Mouse (Mus musculus): ENCODE results near the gene Ccs. TPM values are rescaled to one million over a fixed set of nuclear protein-coding genes. Genes with fewer than 3 reads are reported as not detected.

Ccs gene
- polyA plus RNA-seq, 1 experiment from 2014 or later = 46.4 TPM

DNA sequence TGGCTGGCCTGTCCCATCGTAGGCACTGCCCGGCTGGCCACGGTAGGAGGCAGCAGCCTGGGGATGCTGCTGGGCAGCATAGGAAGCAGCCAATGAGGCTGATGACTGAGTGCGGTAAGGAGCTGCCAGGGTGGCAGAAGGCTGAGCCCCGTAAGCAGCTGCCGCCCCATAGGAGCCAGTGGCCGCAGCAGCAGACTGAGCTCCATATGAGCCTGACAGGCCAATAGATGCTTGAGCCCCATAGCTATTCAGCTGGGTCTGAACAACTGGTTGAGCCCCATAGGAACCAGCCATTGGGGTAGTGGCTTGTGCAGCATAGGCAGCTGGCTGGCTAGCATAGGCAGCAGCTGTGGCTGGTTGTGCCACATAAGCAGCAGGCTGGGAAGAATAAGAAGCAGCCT, 36.4 kb downstream of the Ccs start:
- Histone ChIP-seq H3K9me3 (replicated peaks) (no peaks in the 10 kb centered on the region), H3K9ac (no peak overlapping the region), H3K4me2 (replicated peaks) (no peak overlapping the region), H3K27me3 (no peaks in the 10 kb centered on the region), H3K36me3 (peaks cover 59% of the 10 kb centered on the region), H3K4me1 (peaks cover 9% of the 10 kb centered on the region; the same call in 1 of the 2 replicates), H3K4me3 (no peak overlapping the region), H3K27ac (no peak overlapping the region)
- WGBS = 90% methylated on average over 7 of the region's 7 CpGs
- no peak; the same call in 1 of the 2 replicates for ATAC-seq (ENCODE audit: low FRiP score)

DNA sequence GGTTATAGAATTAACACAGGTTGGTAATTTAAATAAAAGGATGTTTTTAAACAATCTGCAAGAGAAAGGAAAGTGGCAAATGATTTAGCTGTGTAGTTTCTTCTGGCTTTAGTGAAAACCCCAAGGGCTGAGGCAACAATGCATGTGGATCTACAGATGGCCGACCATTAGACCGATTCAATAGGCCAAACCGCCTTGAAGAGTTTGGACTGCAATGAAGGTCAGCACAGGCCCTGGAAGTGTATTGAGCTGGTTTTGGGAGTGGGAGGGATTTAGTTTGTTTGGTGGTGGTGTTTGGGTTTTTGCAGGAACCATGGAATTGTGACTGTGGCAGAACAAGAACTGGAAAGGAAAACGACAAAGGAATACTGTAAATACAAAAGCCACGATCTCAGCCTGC, 40.0 kb downstream of the Ccs start:
- H3K4me2 ChIP-seq (replicated peaks) = no peak overlapping the region
- no peak overlapping the region for H3K9ac ChIP-seq
- ATAC-seq (ENCODE audit: low FRiP score) = no peak
- no peaks in the 10 kb centered on the region for H3K27me3 ChIP-seq
- H3K4me1 ChIP-seq = peaks cover 13% of the 10 kb centered on the region
- peaks cover 65% of the 10 kb centered on the region for H3K36me3 ChIP-seq
- H3K27ac ChIP-seq = no peak overlapping the region
- WGBS = 96% methylated on average over 5 of the region's 5 CpGs
- H3K9me3 ChIP-seq (replicated peaks) = no peaks in the 10 kb centered on the region
- no peak overlapping the region for H3K4me3 ChIP-seq

DNA sequence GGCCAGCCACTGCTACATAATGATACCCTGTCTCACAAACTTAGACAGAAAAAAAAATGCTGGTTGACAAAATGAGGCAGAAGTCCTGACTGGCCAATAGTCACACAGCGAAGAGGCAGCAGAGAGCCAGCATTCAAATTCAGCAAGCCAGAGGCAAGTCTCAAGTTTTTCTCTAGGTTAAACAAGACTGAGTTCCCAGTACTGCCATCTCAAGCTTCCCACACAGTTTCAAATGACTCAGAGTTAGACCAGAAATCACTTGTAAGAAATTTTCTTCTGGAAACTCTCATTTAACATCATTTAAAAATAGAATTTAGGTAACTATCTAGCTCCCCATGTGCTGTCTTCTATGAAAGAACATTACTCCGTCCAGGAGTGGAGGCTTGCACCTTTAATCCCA, 41.3 kb downstream of the Ccs start:
- peaks cover 5% of the 10 kb centered on the region for H3K4me1 ChIP-seq
- H3K4me3 ChIP-seq = no peak overlapping the region
- no peak overlapping the region for H3K27ac ChIP-seq
- H3K27me3 ChIP-seq = no peaks in the 10 kb centered on the region
- H3K9me3 ChIP-seq (replicated peaks) = no peaks in the 10 kb centered on the region
- whole genome bisulfite sequencing = 98% methylated on average over 2 of the region's 2 CpGs
- no peak overlapping the region for H3K9ac ChIP-seq
- no peak overlapping the region for H3K4me2 ChIP-seq (replicated peaks)
- no peak for ATAC-seq (ENCODE audit: low FRiP score)
- H3K36me3 ChIP-seq = peaks cover 53% of the 10 kb centered on the region

DNA sequence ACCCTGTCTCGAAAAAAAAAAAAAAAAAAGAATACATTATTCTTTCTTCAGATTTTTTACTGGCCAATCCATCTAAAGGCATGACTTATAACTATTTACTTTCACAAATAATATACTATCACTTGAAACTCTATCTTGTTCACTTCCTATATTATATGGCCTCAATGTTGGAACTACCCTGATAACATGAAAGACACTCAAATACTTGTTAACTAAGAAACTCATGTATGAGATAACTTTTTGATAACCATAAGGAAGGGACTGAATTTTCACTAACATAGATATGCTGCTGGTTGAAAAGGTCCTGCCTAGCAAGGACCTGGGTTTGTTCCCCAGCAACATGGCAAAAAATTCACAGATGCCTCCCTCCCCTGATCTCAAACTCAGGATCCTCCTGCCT, 43.2 kb downstream of the Ccs start:
- no peaks in the 10 kb centered on the region for H3K9me3 ChIP-seq (replicated peaks)
- H3K36me3 ChIP-seq = peaks cover 46% of the 10 kb centered on the region
- H3K4me1 ChIP-seq = peaks cover 20% of the 10 kb centered on the region
- H3K27ac ChIP-seq = no peak overlapping the region
- WGBS = 69% methylated on average over 1 of the region's 1 CpGs
- no peak overlapping the region for H3K4me2 ChIP-seq (replicated peaks)
- H3K4me3 ChIP-seq = no peak overlapping the region
- no peak overlapping the region for H3K9ac ChIP-seq
- no peak for ATAC-seq (ENCODE audit: low FRiP score)
- no peaks in the 10 kb centered on the region for H3K27me3 ChIP-seq

DNA sequence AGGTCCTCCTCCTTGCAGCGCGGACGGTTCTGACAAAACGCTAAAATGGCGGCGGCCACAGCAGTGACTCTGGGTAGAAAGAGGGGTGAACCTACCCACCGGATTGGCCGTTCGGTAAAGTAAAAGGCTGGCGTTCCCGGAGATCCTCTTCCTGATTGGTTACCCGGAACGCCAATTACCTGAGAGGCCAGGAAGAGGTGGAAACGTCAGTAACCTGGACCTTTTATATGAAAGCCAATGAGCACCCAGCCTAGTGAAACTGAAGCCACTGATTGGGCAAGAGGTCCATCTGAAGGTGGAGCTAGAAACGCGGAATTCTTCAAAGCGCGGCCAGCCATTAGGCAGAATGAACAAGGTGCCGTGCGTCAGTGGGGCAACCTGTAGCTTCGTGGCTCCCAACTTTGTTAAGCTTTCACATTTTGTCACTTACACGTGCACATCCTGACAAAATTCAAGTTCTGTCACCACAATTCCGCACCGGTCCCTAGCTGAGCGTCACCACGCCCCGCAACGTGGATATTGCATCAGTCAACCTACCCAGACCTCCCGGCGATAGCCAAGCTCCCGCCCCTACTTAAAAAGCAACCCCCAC, 45.2 kb downstream of the Ccs start, which contains the start of gene Rbm4:
Gene Rbm4, minus strand, starts transcription at position 71 of the 592 bp plus-strand sequence.
- Histone ChIP-seq H3K4me2 (replicated peaks) (peak within 1 kb of the TSS; percentile 68), H3K27ac (peak within 1 kb of the TSS; percentile 80), H3K9ac (peak within 1 kb of the TSS; percentile 79), H3K36me3 (peaks cover 35% of the 10 kb centered on the region), H3K9me3 (replicated peaks) (no peaks in the 10 kb centered on the region), H3K27me3 (no peaks in the 10 kb centered on the region), H3K4me3 (peak within 1 kb of the TSS; percentile 73), H3K4me1 (peaks cover 39% of the 10 kb centered on the region)
- under 1% methylated on average over 31 of the region's 31 CpGs for WGBS
- ATAC-seq (ENCODE audit: low FRiP score) = peak; percentile 99

DNA sequence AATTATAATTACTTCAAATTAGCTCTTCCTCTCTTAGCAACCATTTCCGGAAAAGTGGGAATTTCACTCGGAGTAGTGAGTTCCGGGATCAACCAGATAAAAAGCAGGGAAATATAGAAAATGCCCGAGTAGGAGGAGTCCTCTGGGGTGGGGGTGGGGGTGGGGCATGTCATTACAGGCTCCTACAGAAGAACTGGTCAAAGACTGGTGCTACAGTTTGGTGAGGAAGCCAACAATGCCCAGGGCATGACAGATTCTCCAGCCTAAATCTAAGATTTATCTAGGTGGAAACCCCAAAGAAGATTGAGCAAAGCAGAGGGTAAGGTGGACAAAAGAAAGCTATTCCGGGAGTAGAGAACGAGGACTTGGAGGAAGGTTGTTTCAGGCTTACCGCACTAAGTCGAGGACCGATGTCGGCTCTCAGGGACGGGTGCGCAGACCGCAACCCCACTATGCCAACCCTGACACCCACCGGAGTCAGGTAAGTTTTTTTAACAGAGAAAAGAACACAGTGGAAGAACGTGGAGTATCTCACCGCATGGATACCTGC, 45.8 kb downstream of the Ccs start:
- H3K4me3 ChIP-seq = peak overlapping the region; percentile 73
- no peaks in the 10 kb centered on the region for H3K9me3 ChIP-seq (replicated peaks)
- peak overlapping the region; percentile 79 for H3K9ac ChIP-seq
- WGBS = 3% methylated on average over 16 of the region's 16 CpGs
- peak overlapping the region; percentile 68 for H3K4me2 ChIP-seq (replicated peaks)
- no peaks in the 10 kb centered on the region for H3K27me3 ChIP-seq
- H3K36me3 ChIP-seq = peaks cover 31% of the 10 kb centered on the region
- H3K27ac ChIP-seq = peak overlapping the region; percentile 80
- ATAC-seq (ENCODE audit: low FRiP score) = peak; percentile 57; the same call in 1 of the 2 replicates
- peaks cover 40% of the 10 kb centered on the region for H3K4me1 ChIP-seq

DNA sequence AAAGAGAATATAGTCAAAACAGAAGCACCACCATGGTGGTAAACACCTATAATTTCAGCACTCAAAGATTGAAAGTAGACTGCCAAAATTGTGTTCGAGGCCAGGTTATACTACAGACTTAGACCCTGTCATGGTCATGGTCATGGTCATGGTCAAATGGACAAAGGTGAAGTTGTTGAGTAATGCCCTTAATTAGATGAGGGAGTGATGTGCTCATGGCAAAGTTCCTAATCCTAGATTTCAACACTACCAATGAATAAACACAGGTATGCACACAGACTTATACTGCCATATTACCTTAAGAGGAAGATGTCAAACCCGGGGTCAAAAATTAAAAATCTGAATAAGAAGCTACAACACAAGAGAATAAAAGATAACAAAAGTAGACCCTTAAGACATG, 52.8 kb downstream of the Ccs start:
- Histone ChIP-seq H3K9me3 (replicated peaks) (no peaks in the 10 kb centered on the region), H3K27ac (no peak overlapping the region), H3K4me3 (no peak overlapping the region), H3K9ac (no peak overlapping the region), H3K27me3 (no peaks in the 10 kb centered on the region), H3K4me2 (replicated peaks) (no peak overlapping the region), H3K36me3 (peaks cover 72% of the 10 kb centered on the region), H3K4me1 (peaks cover 33% of the 10 kb centered on the region)
- no peak for ATAC-seq (ENCODE audit: low FRiP score)
- 97% methylated on average over 2 of the region's 2 CpGs for WGBS

DNA sequence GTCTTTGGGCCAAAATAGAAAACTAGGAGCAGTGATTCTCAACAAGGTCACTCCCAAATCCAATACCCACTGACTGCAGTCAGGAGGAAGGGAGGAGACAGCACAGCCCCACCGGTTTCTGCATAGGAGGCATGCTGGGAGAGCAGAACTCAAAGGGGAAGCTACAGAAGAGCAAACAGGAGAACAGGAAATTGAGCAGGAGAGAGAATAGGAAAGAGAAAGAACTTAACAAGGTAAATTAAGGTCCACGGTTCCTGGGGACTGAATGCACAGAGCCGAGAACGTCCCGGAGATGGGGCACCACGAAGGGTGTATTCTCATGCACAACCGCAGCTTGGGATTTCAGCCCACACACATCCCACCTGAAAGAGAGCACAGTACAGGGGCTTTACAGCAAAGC, 53.9 kb downstream of the Ccs start:
- H3K27ac ChIP-seq = no peak overlapping the region
- H3K4me1 ChIP-seq = peaks cover 22% of the 10 kb centered on the region
- 94% methylated on average over 7 of the region's 7 CpGs for whole genome bisulfite sequencing
- no peaks in the 10 kb centered on the region for H3K27me3 ChIP-seq
- H3K4me3 ChIP-seq = no peak overlapping the region
- H3K9ac ChIP-seq = no peak overlapping the region
- ATAC-seq (ENCODE audit: low FRiP score) = no peak
- peaks cover 67% of the 10 kb centered on the region for H3K36me3 ChIP-seq
- no peak overlapping the region for H3K4me2 ChIP-seq (replicated peaks)
- H3K9me3 ChIP-seq (replicated peaks) = no peaks in the 10 kb centered on the region

DNA sequence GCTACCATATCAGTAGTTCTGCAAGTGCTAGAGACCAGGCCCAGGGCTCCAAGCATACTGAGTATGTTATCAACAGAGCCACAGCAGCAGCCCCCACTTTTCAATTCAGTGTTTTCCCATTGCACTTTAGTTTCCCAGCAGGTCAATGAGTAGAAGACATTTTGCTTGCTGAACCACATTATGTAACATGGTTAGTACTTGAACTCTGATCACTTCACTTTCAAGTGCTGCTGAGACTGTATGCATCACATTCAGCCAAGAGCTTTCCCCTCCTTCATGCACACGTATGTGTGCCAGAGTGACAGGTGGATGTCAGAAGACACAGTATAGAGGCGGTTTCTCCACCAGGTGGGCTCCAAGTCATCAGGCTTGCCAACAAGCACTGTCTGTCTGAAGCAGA, 56.2 kb downstream of the Ccs start:
- ATAC-seq (ENCODE audit: low FRiP score) = no peak
- Histone ChIP-seq H3K4me1 (peaks cover 10% of the 10 kb centered on the region; the same call in 1 of the 2 replicates), H3K9me3 (replicated peaks) (no peaks in the 10 kb centered on the region), H3K27ac (no peak overlapping the region), H3K27me3 (no peaks in the 10 kb centered on the region), H3K9ac (no peak overlapping the region), H3K4me3 (no peak overlapping the region), H3K4me2 (replicated peaks) (no peak overlapping the region), H3K36me3 (peaks cover 66% of the 10 kb centered on the region)
- WGBS = 91% methylated on average over 2 of the region's 2 CpGs

Other genes with a start within 250 kb of the Ccs start
- 16.3 and 17.6 TPM in 2 replicates for gene Lrfn4, start 223.7 kb downstream of the Ccs start, polyA plus RNA-seq (2016; fragmentation: Nextera tagmentation; extraction: Ambion mirVana)
- 54.3 and 62.9 TPM in 2 replicates for gene Rce1, start 213.7 kb downstream of the Ccs start, polyA plus RNA-seq (2016; fragmentation: Nextera tagmentation; extraction: Ambion mirVana)
- 3.6 and 6.3 TPM in 2 replicates for gene Gm960, start 140.7 kb downstream of the Ccs start, polyA plus RNA-seq (2016; fragmentation: Nextera tagmentation; extraction: Ambion mirVana)
- 42.8 and 43.7 TPM in 2 replicates for gene Sptbn2, start 128.2 kb downstream of the Ccs start, polyA plus RNA-seq (2016; fragmentation: Nextera tagmentation; extraction: Ambion mirVana)
- 155 TPM in 2 replicates for gene Rbm4b, start 82.8 kb downstream of the Ccs start, polyA plus RNA-seq (2016; fragmentation: Nextera tagmentation; extraction: Ambion mirVana)
- 88.8 and 94.8 TPM in 2 replicates for gene Rbm4, start 45.4 kb downstream of the Ccs start, polyA plus RNA-seq (2016; fragmentation: Nextera tagmentation; extraction: Ambion mirVana)
- 41.5 and 42.9 TPM in 2 replicates for gene Gm21992, start 27.7 kb downstream of the Ccs start, polyA plus RNA-seq (2016; fragmentation: Nextera tagmentation; extraction: Ambion mirVana)
- 96.0 and 97.9 TPM in 2 replicates for gene Rbm14, start 27.7 kb downstream of the Ccs start, polyA plus RNA-seq (2016; fragmentation: Nextera tagmentation; extraction: Ambion mirVana)
- gene Ccdc87, start within 50 bp of the Ccs start, polyA plus RNA-seq (2016; fragmentation: Nextera tagmentation; extraction: Ambion mirVana) = 0.35 and 0.40 TPM in 2 replicates
- gene Ctsf, start 15.8 kb upstream of the Ccs start, polyA plus RNA-seq (2016; fragmentation: Nextera tagmentation; extraction: Ambion mirVana) = 56.3 and 57.4 TPM in 2 replicates
- 2.6 and 4.2 TPM in 2 replicates for gene Actn3, start 38.6 kb upstream of the Ccs start, polyA plus RNA-seq (2016; fragmentation: Nextera tagmentation; extraction: Ambion mirVana)
- gene Zdhhc24, start 39.3 kb upstream of the Ccs start, polyA plus RNA-seq (2016; fragmentation: Nextera tagmentation; extraction: Ambion mirVana) = 21.1 and 21.4 TPM in 2 replicates
- 7.2 and 9.8 TPM in 2 replicates for gene Bbs1, start 67.3 kb upstream of the Ccs start, polyA plus RNA-seq (2016; fragmentation: Nextera tagmentation; extraction: Ambion mirVana)
- gene Dpp3, start 89.0 kb upstream of the Ccs start, polyA plus RNA-seq (2016; fragmentation: Nextera tagmentation; extraction: Ambion mirVana) = 167 TPM in 2 replicates
- gene Peli3, start 103.8 kb upstream of the Ccs start, polyA plus RNA-seq (2016; fragmentation: Nextera tagmentation; extraction: Ambion mirVana) = 6.5 and 6.7 TPM in 2 replicates
- gene Mrpl11, start 122.8 kb upstream of the Ccs start, polyA plus RNA-seq (2016; fragmentation: Nextera tagmentation; extraction: Ambion mirVana) = 116 and 124 TPM in 2 replicates
- gene Npas4, start 151.0 kb upstream of the Ccs start, polyA plus RNA-seq (2016; fragmentation: Nextera tagmentation; extraction: Ambion mirVana) = 0.08 and 0.10 TPM in 2 replicates
- 5.3 and 7.2 TPM in 2 replicates for gene Slc29a2, start 184.5 kb upstream of the Ccs start, polyA plus RNA-seq (2016; fragmentation: Nextera tagmentation; extraction: Ambion mirVana)
- 43.8 and 48.7 TPM in 2 replicates for gene B4gat1, start 199.5 kb upstream of the Ccs start, polyA plus RNA-seq (2016; fragmentation: Nextera tagmentation; extraction: Ambion mirVana)
- gene AC124502.3, start 199.6 kb upstream of the Ccs start, polyA plus RNA-seq (2016; fragmentation: Nextera tagmentation; extraction: Ambion mirVana) = 2.5 and 4.0 TPM in 2 replicates
- gene Brms1, start 202.0 kb upstream of the Ccs start, polyA plus RNA-seq (2016; fragmentation: Nextera tagmentation; extraction: Ambion mirVana) = 56.9 and 61.2 TPM in 2 replicates
- 1.4 and 1.6 TPM in 2 replicates for gene Rin1, start 211.1 kb upstream of the Ccs start, polyA plus RNA-seq (2016; fragmentation: Nextera tagmentation; extraction: Ambion mirVana)
- 32.0 and 41.9 TPM in 2 replicates for gene Cd248, start 228.7 kb upstream of the Ccs start, polyA plus RNA-seq (2016; fragmentation: Nextera tagmentation; extraction: Ambion mirVana)
- 1.5 and 2.4 TPM in 2 replicates for gene Tmem151a, start 246.2 kb upstream of the Ccs start, polyA plus RNA-seq (2016; fragmentation: Nextera tagmentation; extraction: Ambion mirVana)
- gene Yif1a, start 249.2 kb upstream of the Ccs start, polyA plus RNA-seq (2016; fragmentation: Nextera tagmentation; extraction: Ambion mirVana) = 60.3 and 61.6 TPM in 2 replicates

Measured in hindbrain, embryonic 12.5 days (tissue).